Mouse (Mus musculus) MEL (cell line): Measurements from ENCODE around the gene Dnah3.

Experiments used
- MAX ChIP-seq: IDR thresholded peaks from 2 replicates; pipeline ENCODE4 v1.6.1; 2011; ENCODE audit warnings: low read length, improper control_type of control experiment
- MEF2A ChIP-seq: IDR thresholded peaks from 2 replicates; pipeline ENCODE4 v1.6.1; 2014; ENCODE audit warnings: low read depth, mild to moderate bottlenecking, inconsistent platforms, low read length, improper control_type of control experiment; ENCODE audit not compliant: poor library complexity, insufficient replicate concordance, severe bottlenecking; ENCODE audit errors: extremely low read depth
- RAD21 ChIP-seq: IDR thresholded peaks from 2 replicates; pipeline ENCODE4 v1.6.1; 2011; ENCODE audit warnings: mild to moderate bottlenecking, low read depth, low read length, improper control_type of control experiment
- TBP ChIP-seq: IDR thresholded peaks from 2 replicates; pipeline ENCODE4 v1.8.0; 2011; ENCODE audit warnings: low read depth, low read length, improper control_type of control experiment

DNA sequence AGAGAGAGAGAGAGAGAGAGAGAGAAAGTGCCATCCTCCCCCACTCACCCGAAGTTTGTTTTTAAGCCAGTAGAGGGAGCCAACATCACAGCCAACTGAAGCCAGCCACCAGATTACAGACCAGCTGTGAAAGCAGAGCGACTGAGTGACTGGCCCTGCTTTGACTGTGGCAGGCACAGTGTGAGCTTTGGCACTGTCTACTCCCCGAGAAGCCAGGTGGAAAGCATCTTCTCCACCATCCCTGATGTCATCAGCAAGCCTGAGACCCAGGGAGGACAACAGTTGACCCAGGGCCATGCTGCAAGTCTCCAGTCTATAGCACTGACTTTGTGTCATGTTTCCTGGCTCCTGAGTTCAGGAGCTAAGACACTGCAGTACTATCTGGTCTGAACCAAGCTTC is 29.8 kb upstream of the Dnah3 start:
- TF ChIP-seq RAD21 (peak; percentile 15), TBP (no peak), MEF2A (no peak), MAX (no peak)
